Mouse (Mus musculus): ENCODE data around the gene Fxyd7. TPM values are rescaled to one million over a fixed set of nuclear protein-coding genes. Genes with fewer than 3 reads are reported as not detected.

Gene Fxyd7
- polyA plus RNA-seq, 1 experiment from 2014 or later = 9.1 TPM

DNA sequence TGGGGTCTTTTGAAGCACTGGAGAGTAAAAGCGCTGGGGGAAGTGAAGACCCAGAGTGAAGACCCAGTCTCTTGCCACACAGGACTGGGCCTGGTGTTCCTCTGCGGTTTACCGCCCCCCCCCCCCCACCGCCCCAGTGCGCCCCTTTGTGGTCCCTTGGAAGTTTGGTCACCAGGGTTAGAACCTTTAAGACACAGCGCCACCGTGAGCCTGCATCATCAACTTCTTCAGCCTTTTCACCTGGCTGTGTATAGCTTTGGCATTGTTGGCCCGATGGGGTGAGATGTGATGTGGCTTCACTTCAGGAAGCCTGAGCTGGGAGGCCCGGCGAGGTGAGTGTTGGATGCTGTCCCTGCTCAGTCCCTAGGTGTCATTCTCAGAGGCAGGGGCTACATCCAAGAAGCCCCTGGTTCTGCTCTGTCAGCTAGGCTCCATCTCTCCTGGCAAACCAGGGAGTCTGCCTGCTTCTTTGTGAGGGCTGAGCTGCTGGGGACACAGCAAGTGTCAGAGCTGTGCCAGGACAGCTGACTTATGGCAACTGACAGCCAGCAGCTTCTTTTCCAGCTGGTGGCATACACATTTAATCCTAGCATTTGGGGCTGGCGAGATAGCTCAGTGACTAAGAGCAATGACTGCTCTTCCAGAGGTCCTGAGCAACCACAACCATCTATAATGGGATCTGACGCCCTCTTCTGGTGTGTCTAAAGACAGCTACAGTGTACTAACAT, 43.7 kb upstream of the Fxyd7 start:
- WGBS = 16% methylated on average over 12 of the region's 12 CpGs

DNA sequence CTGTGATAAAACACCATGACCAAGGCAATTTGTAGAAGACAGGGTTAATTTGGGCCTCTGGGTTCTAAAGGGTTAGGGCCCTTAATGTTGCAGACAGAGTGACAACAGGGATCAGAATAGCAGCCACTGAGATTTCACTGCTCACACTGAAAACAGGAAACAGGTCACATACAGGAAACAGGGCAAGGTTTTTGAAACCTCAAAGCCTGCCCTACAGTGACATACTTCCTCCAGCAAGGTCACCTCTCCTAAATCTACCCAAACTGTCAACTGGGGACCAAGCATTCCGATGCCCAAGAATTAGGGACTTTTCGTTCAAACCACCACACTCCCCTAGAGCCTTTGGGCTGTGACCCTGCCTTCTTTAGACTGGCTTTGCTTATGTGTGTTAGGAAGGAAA, 38.5 kb upstream of the Fxyd7 start:
- no peaks in the 10 kb centered on the region for H3K27me3 ChIP-seq (ENCODE audit: insufficient read depth, low read length)
- WGBS = 76% methylated on average over 2 of the region's 2 CpGs
- no peak overlapping the region for H3K4me3 ChIP-seq (ENCODE audit: low read depth, low read length)
- TF ChIP-seq CTCF (IDR thresholded peaks at IDR 0.05; ENCODE audit: low read depth) = no peak
- no peak for ATAC-seq (ENCODE audit: insufficient read depth)
- no peak overlapping the region for H3K9ac ChIP-seq
- no peak overlapping the region for H3K4me2 ChIP-seq
- DNase-seq = no peak
- H3K4me1 ChIP-seq (ENCODE audit: insufficient read depth) = no peaks in the 10 kb centered on the region
- H3K36me3 ChIP-seq (ENCODE audit: insufficient read depth) = no peaks in the 10 kb centered on the region
- no peak overlapping the region for H3K27ac ChIP-seq (ENCODE audit: low read depth)
- H3K9me3 ChIP-seq (ENCODE audit: low read depth, low read length) = no peaks in the 10 kb centered on the region

More for the DNA sequence above, 43.7 kb upstream of the Fxyd7 start:
- no peak overlapping the region for H3K4me3 ChIP-seq (ENCODE audit: low read depth, low read length)
- H3K27me3 ChIP-seq (ENCODE audit: insufficient read depth, low read length) = no peaks in the 10 kb centered on the region
- peak; percentile 14; the same call in 1 of the 2 replicates for TF ChIP-seq CTCF (IDR thresholded peaks at IDR 0.05; ENCODE audit: low read depth)
- ATAC-seq (ENCODE audit: insufficient read depth) = no peak
- no peaks in the 10 kb centered on the region for H3K4me1 ChIP-seq (ENCODE audit: insufficient read depth)
- H3K4me2 ChIP-seq = no peak overlapping the region
- DNase-seq = peak; percentile 55
- no peaks in the 10 kb centered on the region for H3K36me3 ChIP-seq (ENCODE audit: insufficient read depth)
- no peak overlapping the region for H3K9ac ChIP-seq
- H3K27ac ChIP-seq (ENCODE audit: low read depth) = no peak overlapping the region
- H3K9me3 ChIP-seq (ENCODE audit: low read depth, low read length) = no peaks in the 10 kb centered on the region

DNA sequence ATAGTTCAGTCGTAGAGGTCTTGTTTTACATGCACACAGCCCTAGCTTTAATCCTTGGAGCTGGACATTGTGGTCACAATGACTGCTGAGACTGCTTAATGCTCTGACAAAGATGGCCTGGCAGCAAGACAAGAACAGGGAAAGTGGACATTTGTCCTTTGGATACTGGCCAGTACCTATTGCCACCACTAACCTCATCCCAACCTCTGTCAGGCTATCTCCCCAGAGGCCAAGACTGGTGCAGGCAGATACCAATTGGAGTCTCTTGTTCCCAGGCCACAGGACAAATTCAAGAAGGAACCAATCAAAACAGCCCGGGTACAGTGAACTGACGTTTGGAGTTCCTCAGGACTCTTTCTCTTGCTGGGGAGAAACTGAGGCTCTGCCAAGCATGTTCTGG, 36.9 kb upstream of the Fxyd7 start:
- Histone ChIP-seq H3K27me3 (ENCODE audit: insufficient read depth, low read length) (no peaks in the 10 kb centered on the region), H3K27ac (ENCODE audit: low read depth) (no peak overlapping the region), H3K9ac (no peak overlapping the region), H3K4me2 (no peak overlapping the region), H3K4me1 (ENCODE audit: insufficient read depth) (no peaks in the 10 kb centered on the region), H3K9me3 (ENCODE audit: low read depth, low read length) (no peaks in the 10 kb centered on the region), H3K4me3 (ENCODE audit: low read depth, low read length) (no peak overlapping the region), H3K36me3 (ENCODE audit: insufficient read depth) (no peaks in the 10 kb centered on the region)
- ATAC-seq (ENCODE audit: insufficient read depth) (no peak), DNase-seq (no peak)
- WGBS = 66% methylated on average over 3 of the region's 3 CpGs
- TF ChIP-seq CTCF (IDR thresholded peaks at IDR 0.05; ENCODE audit: low read depth) = no peak

DNA sequence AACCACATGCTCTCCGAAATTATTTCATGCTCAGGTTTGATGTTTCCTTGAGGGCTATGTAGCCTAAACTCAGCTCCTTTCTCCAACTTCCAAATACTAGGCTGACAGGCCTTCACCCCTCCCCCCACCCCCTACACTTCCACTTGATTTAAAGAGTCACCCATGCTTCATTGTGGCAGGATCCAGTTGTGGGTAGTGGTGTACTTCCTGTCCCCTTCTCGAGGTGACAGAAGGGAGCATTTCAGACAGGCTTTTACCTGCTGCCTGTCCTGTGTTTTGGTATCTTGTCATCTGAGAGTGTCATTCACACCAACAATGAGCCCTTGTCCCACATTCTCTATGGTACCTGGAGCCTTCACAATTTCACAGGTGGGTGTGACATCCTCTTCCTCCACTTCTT, 36.0 kb upstream of the Fxyd7 start:
- Histone ChIP-seq H3K4me1 (ENCODE audit: insufficient read depth) (no peaks in the 10 kb centered on the region), H3K9ac (no peak overlapping the region), H3K4me2 (no peak overlapping the region), H3K9me3 (ENCODE audit: low read depth, low read length) (no peaks in the 10 kb centered on the region), H3K27me3 (ENCODE audit: insufficient read depth, low read length) (no peaks in the 10 kb centered on the region), H3K36me3 (ENCODE audit: insufficient read depth) (no peaks in the 10 kb centered on the region), H3K4me3 (ENCODE audit: low read depth, low read length) (no peak overlapping the region), H3K27ac (ENCODE audit: low read depth) (no peak overlapping the region)
- ATAC-seq (ENCODE audit: insufficient read depth) (no peak), DNase-seq (no peak)
- TF ChIP-seq CTCF (IDR thresholded peaks at IDR 0.05; ENCODE audit: low read depth) = no peak
- WGBS = 39% methylated on average over 2 of the region's 2 CpGs

DNA sequence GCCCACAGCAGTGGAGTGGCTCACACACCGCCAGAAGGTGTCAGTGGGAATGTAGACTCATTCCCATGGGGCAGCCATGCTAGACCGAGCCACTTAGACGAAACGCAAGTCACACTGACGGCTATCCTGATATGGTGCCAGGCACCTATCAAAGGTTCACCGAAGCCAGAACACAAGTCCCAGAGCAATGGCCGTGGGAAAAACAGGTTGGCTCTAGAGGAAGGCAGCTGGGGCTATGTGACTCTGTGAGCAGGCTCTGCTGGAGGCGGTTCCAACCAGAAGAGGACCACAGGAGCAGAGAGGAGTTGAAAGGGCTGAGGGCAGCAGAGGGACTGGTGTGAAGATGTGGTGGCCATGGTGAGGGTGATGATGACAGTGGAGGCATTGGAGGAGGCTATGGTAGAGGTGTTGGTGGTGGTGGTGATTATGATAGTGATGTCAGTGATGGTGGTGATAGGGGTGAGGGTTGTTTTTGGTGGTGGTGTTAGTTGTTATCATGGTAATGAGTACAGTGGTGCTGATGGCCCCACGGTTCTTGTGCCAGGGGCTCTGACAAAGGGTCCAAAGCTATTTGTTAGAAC, 35.0 kb upstream of the Fxyd7 start:
- no peak for TF ChIP-seq CTCF (IDR thresholded peaks at IDR 0.05; ENCODE audit: low read depth)
- Histone ChIP-seq H3K4me3 (ENCODE audit: low read depth, low read length) (no peak overlapping the region), H3K9me3 (ENCODE audit: low read depth, low read length) (no peaks in the 10 kb centered on the region), H3K9ac (no peak overlapping the region), H3K4me1 (ENCODE audit: insufficient read depth) (no peaks in the 10 kb centered on the region), H3K27me3 (ENCODE audit: insufficient read depth, low read length) (no peaks in the 10 kb centered on the region), H3K27ac (ENCODE audit: low read depth) (no peak overlapping the region), H3K4me2 (no peak overlapping the region), H3K36me3 (ENCODE audit: insufficient read depth) (no peaks in the 10 kb centered on the region)
- no peak for ATAC-seq (ENCODE audit: insufficient read depth)
- WGBS = 86% methylated on average over 9 of the region's 9 CpGs
- DNase-seq = no peak

DNA sequence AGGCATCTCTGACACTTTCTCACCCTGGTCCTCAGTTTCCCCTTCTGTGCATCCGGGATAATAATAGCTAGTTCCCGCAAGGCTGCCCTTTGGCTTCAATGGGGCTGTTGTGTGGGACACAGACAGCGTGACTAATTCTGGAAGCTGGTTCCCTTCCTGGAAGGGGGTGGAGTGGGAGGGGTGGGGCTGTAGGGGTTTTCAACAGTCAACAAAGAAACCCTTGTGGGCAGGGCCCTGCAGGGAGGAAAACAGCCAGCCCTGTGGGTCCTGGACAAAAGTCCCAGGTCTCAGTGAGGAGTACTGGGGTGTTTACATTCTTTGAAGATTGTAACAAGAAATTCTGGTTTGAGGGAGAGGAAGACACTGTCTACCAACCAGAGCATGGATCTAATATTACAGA, 33.9 kb upstream of the Fxyd7 start:
- DNase-seq = no peak
- no peaks in the 10 kb centered on the region for H3K4me1 ChIP-seq (ENCODE audit: insufficient read depth)
- no peaks in the 10 kb centered on the region for H3K36me3 ChIP-seq (ENCODE audit: insufficient read depth)
- H3K27me3 ChIP-seq (ENCODE audit: insufficient read depth, low read length) = no peaks in the 10 kb centered on the region
- H3K4me2 ChIP-seq = no peak overlapping the region
- peak overlapping the region; percentile 47 for H3K27ac ChIP-seq (ENCODE audit: low read depth)
- H3K4me3 ChIP-seq (ENCODE audit: low read depth, low read length) = no peak overlapping the region
- peak; percentile 29; the same call in 1 of the 2 replicates for ATAC-seq (ENCODE audit: insufficient read depth)
- H3K9me3 ChIP-seq (ENCODE audit: low read depth, low read length) = no peaks in the 10 kb centered on the region
- TF ChIP-seq CTCF (IDR thresholded peaks at IDR 0.05; ENCODE audit: low read depth) = no peak
- no peak overlapping the region for H3K9ac ChIP-seq
- WGBS = 49% methylated on average over 3 of the region's 3 CpGs

DNA sequence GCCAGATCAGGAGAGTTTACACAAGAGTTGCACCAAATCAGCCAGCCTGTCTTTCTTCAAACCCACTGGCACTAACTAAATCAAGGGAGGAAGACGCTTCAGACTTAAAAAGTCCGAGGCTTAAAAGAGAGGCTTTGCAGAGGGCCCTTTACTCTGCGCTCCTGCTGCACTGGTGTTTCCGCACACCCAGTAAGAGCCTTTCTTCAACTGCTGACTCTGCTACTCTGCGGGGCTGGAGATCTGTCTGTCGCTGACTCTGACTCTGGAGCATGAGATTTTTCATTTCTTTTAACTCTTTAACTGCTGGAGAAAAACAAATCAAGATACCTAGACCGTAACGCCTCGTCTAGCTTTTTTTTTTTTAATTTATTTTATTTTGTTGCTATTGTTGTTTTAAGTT, 32.9 kb upstream of the Fxyd7 start:
- ATAC-seq (ENCODE audit: insufficient read depth) (peak; percentile 63; the same call in 1 of the 2 replicates), DNase-seq (peak; percentile 63)
- WGBS = 33% methylated on average over 9 of the region's 9 CpGs
- Histone ChIP-seq H3K9me3 (ENCODE audit: low read depth, low read length) (no peaks in the 10 kb centered on the region), H3K9ac (no peak overlapping the region; the same call in 1 of the 2 replicates), H3K27ac (ENCODE audit: low read depth) (peak overlapping the region; percentile 78; the same call in 1 of the 2 replicates), H3K4me1 (ENCODE audit: insufficient read depth) (no peaks in the 10 kb centered on the region), H3K4me2 (0 out of 2 replicates have a peak overlapping the region, but pooled peaks have one; percentile 10), H3K36me3 (ENCODE audit: insufficient read depth) (no peaks in the 10 kb centered on the region), H3K27me3 (ENCODE audit: insufficient read depth, low read length) (no peaks in the 10 kb centered on the region), H3K4me3 (ENCODE audit: low read depth, low read length) (no peak overlapping the region)
- no peak for TF ChIP-seq CTCF (IDR thresholded peaks at IDR 0.05; ENCODE audit: low read depth)
